Comparison of ENCODE assay signal across 8 mouse cellular contexts in genomic region chr10:59701805-59702204, GRCm38 (mm10). TPM values are rescaled to one million over a fixed set of nuclear protein-coding genes. Genes with fewer than 3 reads are reported as not detected.
DNase-seq lines count a peak whose midpoint lies in the region; ATAC-seq and TF ChIP-seq lines count a peak whose summit lies in the region.

No protein-coding gene starts in this region.

- peak; percentile 15; the same call in 1 of the 2 replicates for ATAC-seq in kidney, postnatal 0 days (replicated peaks; ENCODE audit: low FRiP score, low read depth)
- peak; percentile 19; the same call in 1 of the 2 replicates for ATAC-seq in embryonic facial prominence, embryonic 11.5 days (replicated peaks; ENCODE audit: insufficient number of reproducible peaks, low FRiP score, low TSS enrichment, low read depth)
- ATAC-seq in intestine, embryonic 16.5 days, result no peak; the same call in none of the 2 replicates
- 0 out of 2 replicates have a peak, but pooled peaks have one; percentile 4 for ATAC-seq in neural tube, embryonic 13.5 days (ENCODE audit: low read depth)

- H3K9ac ChIP-seq in kidney, postnatal 0 days (ENCODE audit: low read depth, low read length), result no peak overlapping the region
- H3K9ac ChIP-seq in embryonic facial prominence, embryonic 11.5 days (replicated peaks; ENCODE audit: low read length), result no peak overlapping the region
- no peak overlapping the region for H3K9ac ChIP-seq in intestine, embryonic 16.5 days (ENCODE audit: low read depth, low read length)
- no peak overlapping the region for H3K9ac ChIP-seq in neural tube, embryonic 13.5 days

- peak overlapping the region; percentile 30 for H3K4me2 ChIP-seq in kidney, postnatal 0 days (ENCODE audit: low read length)
- peak overlapping the region; percentile 51; the same call in 1 of the 2 replicates for H3K4me2 ChIP-seq in embryonic facial prominence, embryonic 11.5 days (ENCODE audit: low read depth, low read length)
- peak overlapping the region; percentile 42 for H3K4me2 ChIP-seq in intestine, embryonic 16.5 days (ENCODE audit: low read depth, low read length)
- H3K4me2 ChIP-seq in neural tube, embryonic 13.5 days, result peak overlapping the region; percentile 80

- peaks cover 8% of the 10 kb centered on the region; the same call in 1 of the 2 replicates for H3K4me1 ChIP-seq in kidney, postnatal 0 days (replicated peaks; ENCODE audit: insufficient read depth, low read length)
- no peaks in the 10 kb centered on the region for H3K4me1 ChIP-seq in embryonic facial prominence, embryonic 11.5 days (ENCODE audit: control insufficient read depth, insufficient read depth, low read length)
- H3K4me1 ChIP-seq in intestine, embryonic 16.5 days (ENCODE audit: control insufficient read depth, insufficient read depth, low read length), result peaks cover 5% of the 10 kb centered on the region
- peaks cover 14% of the 10 kb centered on the region for H3K4me1 ChIP-seq in neural tube, embryonic 13.5 days (replicated peaks)

- no peak for DNase-seq in kidney, postnatal 0 days (ENCODE audit: low spot score)
- no peak for DNase-seq in kidney, adult 11 months
- DNase-seq in embryonic facial prominence, embryonic 11.5 days (ENCODE audit: low spot score), result no peak
- DNase-seq in thymus, postnatal 0 days (ENCODE audit: low spot score), result no peak
- no peak for DNase-seq in spleen, postnatal 14 days (ENCODE audit: low spot score in 2 of 2)
- DNase-seq in spleen, postnatal 4 days (ENCODE audit: low spot score in 2 of 2), result no peak

- no peak overlapping the region for H3K27ac ChIP-seq in kidney, postnatal 0 days
- H3K27ac ChIP-seq in embryonic facial prominence, embryonic 11.5 days (replicated peaks; ENCODE audit: low read depth, low read length), result no peak overlapping the region
- H3K27ac ChIP-seq in intestine, embryonic 16.5 days (ENCODE audit: low read length), result no peak overlapping the region
- no peak overlapping the region for H3K27ac ChIP-seq in neural tube, embryonic 13.5 days (replicated peaks)

- H3K36me3 ChIP-seq in kidney, postnatal 0 days (ENCODE audit: insufficient read depth, low read length), result no peaks in the 10 kb centered on the region
- no peaks in the 10 kb centered on the region for H3K36me3 ChIP-seq in embryonic facial prominence, embryonic 11.5 days (replicated peaks; ENCODE audit: control insufficient read depth, insufficient read depth, low read depth, low read length)
- H3K36me3 ChIP-seq in intestine, embryonic 16.5 days (ENCODE audit: control insufficient read depth, insufficient read depth, low read length), result no peaks in the 10 kb centered on the region
- H3K36me3 ChIP-seq in neural tube, embryonic 13.5 days, result no peaks in the 10 kb centered on the region

- H3K4me3 ChIP-seq in kidney, postnatal 0 days (replicated peaks; ENCODE audit: low read depth, low read length), result 0 out of 2 replicates have a peak overlapping the region, but pooled peaks have one; percentile 78
- peak overlapping the region; percentile 45 for H3K4me3 ChIP-seq in embryonic facial prominence, embryonic 11.5 days (ENCODE audit: low read depth, low read length)
- H3K4me3 ChIP-seq in intestine, embryonic 16.5 days (ENCODE audit: low read length), result peak overlapping the region; percentile 77; the same call in 1 of the 2 replicates
- H3K4me3 ChIP-seq in neural tube, embryonic 13.5 days, result peak overlapping the region; percentile 63

- no peaks in the 10 kb centered on the region for H3K27me3 ChIP-seq in kidney, postnatal 0 days (ENCODE audit: insufficient read depth, low read length)
- H3K27me3 ChIP-seq in embryonic facial prominence, embryonic 11.5 days (ENCODE audit: control insufficient read depth, insufficient read depth, low read length), result no peaks in the 10 kb centered on the region
- no peaks in the 10 kb centered on the region for H3K27me3 ChIP-seq in intestine, embryonic 16.5 days (replicated peaks; ENCODE audit: control insufficient read depth, insufficient read depth, low read length)
- no peaks in the 10 kb centered on the region for H3K27me3 ChIP-seq in neural tube, embryonic 13.5 days

- WGBS in kidney, postnatal 0 days, result 42% methylated on average over 5 of the region's 5 CpGs
- 54% methylated on average over 5 of the region's 5 CpGs for WGBS in embryonic facial prominence, embryonic 11.5 days
- WGBS in intestine, embryonic 16.5 days, result 38% methylated on average over 5 of the region's 5 CpGs
- WGBS in neural tube, embryonic 13.5 days, result 55% methylated on average over 5 of the region's 5 CpGs

- no peak for TF ChIP-seq CTCF in kidney, postnatal 0 days (IDR thresholded peaks at IDR 0.05; ENCODE audit: low read depth)

- H3K9me3 ChIP-seq in kidney, postnatal 0 days (replicated peaks; ENCODE audit: low read length), result no peaks in the 10 kb centered on the region
- no peaks in the 10 kb centered on the region for H3K9me3 ChIP-seq in embryonic facial prominence, embryonic 11.5 days (replicated peaks; ENCODE audit: control insufficient read depth, low read length)
- H3K9me3 ChIP-seq in intestine, embryonic 16.5 days (ENCODE audit: control insufficient read depth, low read length), result no peaks in the 10 kb centered on the region
- no peaks in the 10 kb centered on the region for H3K9me3 ChIP-seq in neural tube, embryonic 13.5 days

RNA-seq across cellular contexts. Expression of gene Micu1, which starts 0.5 kb away (rescaled TPM):
- 60.9 and 65.8 TPM in 2 replicates for polyA plus RNA-seq in kidney, postnatal 0 days (2015; fragmentation: Nextera tagmentation; extraction: Ambion mirVana)
- polyA plus RNA-seq in embryonic facial prominence, embryonic 11.5 days (2014; fragmentation: Nextera tagmentation; extraction: Ambion mirVana), result 52.6 and 53.8 TPM in 2 replicates
- polyA plus RNA-seq in intestine, embryonic 16.5 days (2015; fragmentation: Nextera tagmentation; extraction: Ambion mirVana), result 80.8 and 82.1 TPM in 2 replicates
- polyA plus RNA-seq in neural tube, embryonic 13.5 days (2015; fragmentation: Nextera tagmentation; extraction: Ambion mirVana), result 84.1 and 87.9 TPM in 2 replicates
- polyA plus RNA-seq in thymus, postnatal 0 days (2015; fragmentation: Nextera tagmentation; extraction: Ambion mirVana), result 49.8 and 56.0 TPM in 2 replicates

Comparison
In these comparisons a context has a peak if more than half of its experiments do, and no peak if none do; other contexts are left out.
1. H3K4me2 ChIP-seq: peak in every context shown above with its lines; median percentile 80 in neural tube, embryonic 13.5 days; 51 in embryonic facial prominence, embryonic 11.5 days; 42 in intestine, embryonic 16.5 days; 30 in kidney, postnatal 0 days.